Mouse (Mus musculus): Measurements from ENCODE around the gene Hoxd3. TPM values are rescaled to one million over a fixed set of nuclear protein-coding genes. Genes with fewer than 3 reads are reported as not detected.

The Hoxd3 gene
- polyA plus RNA-seq, 2 experiments from 2014 or later: not detected

- no peak for ATAC-seq
Measured at GRCm38 (mm10) chr2:74730331-74730730, 18.6 kb downstream of the Hoxd3 start.

- ATAC-seq: no peak
Measured at GRCm38 (mm10) chr2:74731055-74731454, 19.3 kb downstream of the Hoxd3 start.

GRCm38 (mm10) chr2:74731799-74732512 lies 20.2 kb downstream of the Hoxd3 start:
- no peak for ATAC-seq

GRCm38 (mm10) chr2:74732513-74733316 lies 21.0 kb downstream of the Hoxd3 start:
- ATAC-seq: no peak

- no peak for ATAC-seq
Measured at GRCm38 (mm10) chr2:74733317-74733661, 21.6 kb downstream of the Hoxd3 start.

- ATAC-seq: no peak
Measured at GRCm38 (mm10) chr2:74733765-74734164, 22.0 kb downstream of the Hoxd3 start.

- ATAC-seq: no peak
Measured at GRCm38 (mm10) chr2:74734451-74734850, 22.7 kb downstream of the Hoxd3 start.

- ATAC-seq: no peak
Measured at GRCm38 (mm10) chr2:74734996-74735811, 23.5 kb downstream of the Hoxd3 start.

- ATAC-seq: no peak
Measured at GRCm38 (mm10) chr2:74735851-74736687, 24.3 kb downstream of the Hoxd3 start.

GRCm38 (mm10) chr2:74736688-74737577 lies 25.2 kb downstream of the Hoxd3 start:
- ATAC-seq: no peak

- ATAC-seq: no peak
Measured at GRCm38 (mm10) chr2:74737578-74738070, 25.9 kb downstream of the Hoxd3 start.

GRCm38 (mm10) chr2:74738623-74739475 lies 27.1 kb downstream of the Hoxd3 start:
- ATAC-seq: no peak

GRCm38 (mm10) chr2:74739476-74739800 lies 27.7 kb downstream of the Hoxd3 start:
- ATAC-seq: no peak

GRCm38 (mm10) chr2:74739869-74740268 lies 28.1 kb downstream of the Hoxd3 start:
- no peak for ATAC-seq

GRCm38 (mm10) chr2:74740311-74741091 lies 28.8 kb downstream of the Hoxd3 start:
- ATAC-seq: no peak

GRCm38 (mm10) chr2:74741252-74741978 lies 29.7 kb downstream of the Hoxd3 start:
- no peak for ATAC-seq

GRCm38 (mm10) chr2:74741979-74742277 lies 30.2 kb downstream of the Hoxd3 start:
- no peak for ATAC-seq

GRCm38 (mm10) chr2:74745540-74746297 lies 34.0 kb downstream of the Hoxd3 start:
- ATAC-seq: no peak
